Mouse (Mus musculus) lung, adult 2 months (tissue): ENCODE measurements at regions not wholly inside any gene's neighbourhood (a gene's known extent, or its start where the extent isn't known, plus 50 kb on each side); places are given as distances from the start of the nearest gene placed in this dataset.

Experiments used
- CTCF ChIP-seq: fragments of 200-500 bp; IDR thresholded peaks from 2 replicates; pipeline ENCODE4 v1.5.1; 2011; ENCODE audit warnings: mild to moderate bottlenecking, low read length, control low read depth; ENCODE audit not compliant: insufficient read depth
- POLR2A ChIP-seq: fragments of 200-500 bp; IDR thresholded peaks from 2 replicates; pipeline ENCODE4 v1.6.1; 2011; ENCODE audit warnings: low read depth, mild to moderate bottlenecking, control low read depth, low read length, borderline replicate concordance; ENCODE audit errors: extremely low read depth

- no peak for TF ChIP-seq CTCF
- no peak for TF ChIP-seq POLR2A
These were observed 88.7 kb upstream of the Nectin3 start for GRCm38 (mm10) chr16:46587056-46587455.
